Mouse (Mus musculus): ENCODE data around the gene Wdr27. TPM values are rescaled to one million over a fixed set of nuclear protein-coding genes. Genes with fewer than 3 reads are reported as not detected.
"Not testable (repeated sequence)": the region's sequence is repeated elsewhere in the genome, so short reads cannot be mapped to it uniquely, and the experiment has no call there.

The Wdr27 gene
- polyA plus RNA-seq, 1 experiment from 2014 or later, result 6.4 TPM

DNA sequence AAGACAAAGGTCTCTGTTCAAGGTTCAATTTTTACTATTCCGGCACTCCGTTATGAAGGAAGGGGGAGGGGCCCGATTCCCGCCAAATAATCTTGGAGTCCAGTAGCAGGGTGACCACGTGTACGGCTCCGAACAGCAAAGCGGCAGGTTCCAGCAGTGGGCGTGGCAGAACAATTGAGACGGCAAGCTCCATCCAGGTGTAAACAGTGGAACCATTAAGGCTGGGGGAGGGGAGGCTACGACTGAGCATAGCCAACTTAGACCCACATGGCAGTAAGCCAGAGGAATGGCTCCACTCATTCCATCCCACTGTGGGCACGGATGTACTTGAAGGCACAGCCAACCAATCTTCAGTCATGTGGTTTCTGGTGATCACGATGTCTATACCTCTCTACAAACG lies 7.7 kb downstream of the Wdr27 start:
- not testable (repeated sequence) for H3K4me1 ChIP-seq (ENCODE audit: insufficient read depth, low read length); H3K27me3 ChIP-seq (ENCODE audit: insufficient read depth, low read length); H3K9me3 ChIP-seq (ENCODE audit: low read length); H3K4me2 ChIP-seq (replicated peaks; ENCODE audit: low read depth, low read length); H3K36me3 ChIP-seq (ENCODE audit: insufficient read depth, low read length); ATAC-seq (ENCODE audit: low FRiP score, low TSS enrichment); H3K4me3 ChIP-seq (ENCODE audit: low read length); H3K27ac ChIP-seq (ENCODE audit: low read length); H3K9ac ChIP-seq (replicated peaks; ENCODE audit: low read length)
- 79% methylated on average over 14 of the region's 14 CpGs for WGBS

DNA sequence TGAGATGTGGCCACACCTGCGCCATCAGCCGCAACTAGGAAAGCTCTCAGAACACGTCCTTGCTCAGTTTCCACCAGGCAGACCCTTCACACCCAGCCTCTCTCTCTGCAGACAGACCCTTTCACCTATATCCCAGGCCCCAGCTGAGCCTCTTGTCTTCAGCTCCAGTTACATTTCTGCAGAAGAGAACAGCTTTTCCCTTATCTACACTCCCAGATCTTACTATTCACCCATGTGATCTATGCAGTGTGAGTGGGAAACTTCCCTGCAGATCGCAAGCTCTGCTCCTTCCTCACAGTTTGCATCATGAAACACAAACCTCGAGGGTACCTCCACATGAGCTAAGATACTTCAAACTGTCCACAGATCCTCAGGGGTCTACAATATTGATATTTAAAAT lies 11.5 kb downstream of the Wdr27 start:
- no peak overlapping the region for H3K4me3 ChIP-seq (ENCODE audit: low read length)
- H3K9me3 ChIP-seq (ENCODE audit: low read length), result no peaks in the 10 kb centered on the region
- H3K4me1 ChIP-seq (ENCODE audit: insufficient read depth, low read length), result no peaks in the 10 kb centered on the region
- no peaks in the 10 kb centered on the region for H3K36me3 ChIP-seq (ENCODE audit: insufficient read depth, low read length)
- H3K9ac ChIP-seq (replicated peaks; ENCODE audit: low read length), result no peak overlapping the region
- 82% methylated on average over 5 of the region's 5 CpGs for WGBS
- no peak overlapping the region for H3K4me2 ChIP-seq (replicated peaks; ENCODE audit: low read depth, low read length)
- ATAC-seq (ENCODE audit: low FRiP score, low TSS enrichment), result no peak
- H3K27ac ChIP-seq (ENCODE audit: low read length), result no peak overlapping the region
- H3K27me3 ChIP-seq (ENCODE audit: insufficient read depth, low read length), result no peaks in the 10 kb centered on the region

DNA sequence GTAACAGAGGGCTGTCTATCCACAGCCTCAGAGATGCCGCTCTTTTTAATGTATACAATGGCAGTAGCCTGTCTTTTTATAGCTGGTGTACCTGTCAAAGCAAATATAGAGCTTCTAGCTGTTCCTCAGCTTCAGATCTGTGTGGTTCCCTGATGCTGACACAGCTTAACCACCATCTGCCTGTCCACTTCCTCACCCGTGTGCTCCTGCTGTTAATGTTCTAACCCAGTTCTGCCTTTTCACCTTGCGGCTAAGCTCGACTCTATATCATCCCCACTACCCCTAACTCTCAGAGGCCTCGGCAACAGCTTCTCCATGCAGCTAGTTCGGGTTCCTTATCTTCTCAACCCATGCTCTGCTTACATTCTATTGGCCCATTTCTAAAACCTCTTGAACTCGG lies 12.3 kb downstream of the Wdr27 start:
- no peaks in the 10 kb centered on the region for H3K36me3 ChIP-seq (ENCODE audit: insufficient read depth, low read length)
- H3K9ac ChIP-seq (replicated peaks; ENCODE audit: low read length), result no peak overlapping the region
- H3K4me1 ChIP-seq (ENCODE audit: insufficient read depth, low read length), result no peaks in the 10 kb centered on the region
- no peak overlapping the region for H3K4me3 ChIP-seq (ENCODE audit: low read length)
- no peaks in the 10 kb centered on the region for H3K27me3 ChIP-seq (ENCODE audit: insufficient read depth, low read length)
- no peaks in the 10 kb centered on the region for H3K9me3 ChIP-seq (ENCODE audit: low read length)
- H3K27ac ChIP-seq (ENCODE audit: low read length), result no peak overlapping the region
- WGBS, result 85% methylated on average over 7 of the region's 7 CpGs
- H3K4me2 ChIP-seq (replicated peaks; ENCODE audit: low read depth, low read length), result no peak overlapping the region
- no peak for ATAC-seq (ENCODE audit: low FRiP score, low TSS enrichment)

DNA sequence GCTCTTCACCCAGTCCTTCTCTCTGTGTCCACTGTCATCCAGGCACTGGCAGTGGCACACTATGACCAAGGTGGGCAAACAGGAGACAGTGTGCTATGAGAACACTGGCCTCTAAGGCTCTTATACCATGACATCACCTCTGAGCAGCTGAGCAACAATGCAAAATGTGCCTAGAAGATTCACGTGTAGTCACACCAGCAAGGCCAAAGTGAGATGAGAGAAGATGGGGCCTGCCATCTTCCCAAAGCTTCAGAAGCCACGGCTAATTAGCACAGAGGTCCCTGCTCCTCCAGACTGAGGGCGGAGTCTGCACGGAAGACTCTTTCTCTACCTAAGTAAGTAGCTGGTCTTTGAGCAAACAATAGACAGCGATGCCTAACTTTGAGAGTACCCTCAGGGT lies 14.3 kb downstream of the Wdr27 start:
- H3K27me3 ChIP-seq (ENCODE audit: insufficient read depth, low read length), result no peaks in the 10 kb centered on the region
- no peak overlapping the region for H3K4me3 ChIP-seq (ENCODE audit: low read length)
- no peak overlapping the region for H3K27ac ChIP-seq (ENCODE audit: low read length)
- WGBS, result 68% methylated on average over 5 of the region's 5 CpGs
- no peaks in the 10 kb centered on the region for H3K4me1 ChIP-seq (ENCODE audit: insufficient read depth, low read length)
- no peak overlapping the region for H3K9ac ChIP-seq (replicated peaks; ENCODE audit: low read length)
- H3K4me2 ChIP-seq (replicated peaks; ENCODE audit: low read depth, low read length), result no peak overlapping the region
- no peaks in the 10 kb centered on the region for H3K9me3 ChIP-seq (ENCODE audit: low read length)
- no peaks in the 10 kb centered on the region for H3K36me3 ChIP-seq (ENCODE audit: insufficient read depth, low read length)
- no peak for ATAC-seq (ENCODE audit: low FRiP score, low TSS enrichment)

GRCm38 (mm10) chr17:14927644-14928218 lies 15.2 kb downstream of the Wdr27 start:
- Histone ChIP-seq H3K27ac (ENCODE audit: low read length) (no peak overlapping the region), H3K9ac (replicated peaks; ENCODE audit: low read length) (no peak overlapping the region), H3K9me3 (ENCODE audit: low read length) (no peaks in the 10 kb centered on the region), H3K4me2 (replicated peaks; ENCODE audit: low read depth, low read length) (no peak overlapping the region), H3K27me3 (ENCODE audit: insufficient read depth, low read length) (no peaks in the 10 kb centered on the region), H3K4me1 (ENCODE audit: insufficient read depth, low read length) (no peaks in the 10 kb centered on the region), H3K36me3 (ENCODE audit: insufficient read depth, low read length) (no peaks in the 10 kb centered on the region), H3K4me3 (ENCODE audit: low read length) (no peak overlapping the region)
- WGBS, result 80% methylated on average over 8 of the region's 8 CpGs
- no peak for ATAC-seq (ENCODE audit: low FRiP score, low TSS enrichment)

DNA sequence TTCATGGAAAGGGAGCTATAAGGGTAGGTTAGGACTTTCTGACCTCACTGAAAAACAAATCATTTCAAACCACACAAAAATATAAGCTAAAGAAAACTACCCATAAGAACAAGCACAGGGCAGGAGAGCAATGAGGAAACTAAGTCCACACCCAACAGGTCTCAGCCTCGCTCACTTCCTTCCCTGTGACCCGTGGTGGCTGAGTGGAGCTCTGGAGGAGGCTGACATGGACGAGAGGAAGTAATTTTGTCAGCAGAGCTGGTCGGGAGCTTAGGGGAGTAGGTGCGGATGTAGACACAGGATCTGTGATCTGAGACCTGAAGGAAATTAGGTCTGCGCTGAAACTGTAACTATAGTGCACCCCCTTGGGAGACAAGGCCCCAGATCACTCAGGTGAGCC lies 21.4 kb downstream of the Wdr27 start:
- H3K9ac ChIP-seq (replicated peaks; ENCODE audit: low read length), result no peak overlapping the region
- H3K4me3 ChIP-seq (ENCODE audit: low read length), result no peak overlapping the region
- H3K4me1 ChIP-seq (ENCODE audit: insufficient read depth, low read length), result no peaks in the 10 kb centered on the region
- no peaks in the 10 kb centered on the region for H3K36me3 ChIP-seq (ENCODE audit: insufficient read depth, low read length)
- no peaks in the 10 kb centered on the region for H3K27me3 ChIP-seq (ENCODE audit: insufficient read depth, low read length)
- no peak for ATAC-seq (ENCODE audit: low FRiP score, low TSS enrichment)
- H3K9me3 ChIP-seq (ENCODE audit: low read length), result no peaks in the 10 kb centered on the region
- H3K4me2 ChIP-seq (replicated peaks; ENCODE audit: low read depth, low read length), result no peak overlapping the region
- no peak overlapping the region for H3K27ac ChIP-seq (ENCODE audit: low read length)
- 38% methylated on average over 6 of the region's 6 CpGs for WGBS

DNA sequence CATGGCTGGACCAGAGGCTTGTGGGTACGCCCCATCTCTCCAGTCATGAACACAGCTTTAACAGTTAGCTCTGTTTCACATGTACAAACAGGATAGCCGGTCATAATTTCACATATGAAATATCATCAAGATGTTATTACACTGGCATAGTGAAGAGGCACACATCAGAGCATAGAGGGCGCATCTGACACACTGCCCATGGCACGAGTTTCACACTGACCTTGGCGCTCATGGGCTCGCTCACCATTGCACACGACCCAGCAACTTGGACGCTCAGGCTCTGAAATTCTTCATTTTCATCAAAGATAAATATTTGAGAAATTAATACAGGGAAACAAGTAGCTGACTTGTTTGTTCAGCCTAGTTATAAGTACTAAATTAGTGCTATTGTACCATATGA lies 25.1 kb downstream of the Wdr27 start:
- Histone ChIP-seq H3K9ac (replicated peaks; ENCODE audit: low read length) (no peak overlapping the region), H3K4me1 (ENCODE audit: insufficient read depth, low read length) (no peaks in the 10 kb centered on the region), H3K4me3 (ENCODE audit: low read length) (no peak overlapping the region), H3K27ac (ENCODE audit: low read length) (no peak overlapping the region), H3K9me3 (ENCODE audit: low read length) (no peaks in the 10 kb centered on the region), H3K36me3 (ENCODE audit: insufficient read depth, low read length) (no peaks in the 10 kb centered on the region), H3K4me2 (replicated peaks; ENCODE audit: low read depth, low read length) (no peak overlapping the region), H3K27me3 (ENCODE audit: insufficient read depth, low read length) (no peaks in the 10 kb centered on the region)
- 86% methylated on average over 8 of the region's 8 CpGs for WGBS
- no peak for ATAC-seq (ENCODE audit: low FRiP score, low TSS enrichment)

- H3K27ac ChIP-seq (ENCODE audit: low read length), result no peak overlapping the region
- WGBS, result 94% methylated on average over 4 of the region's 4 CpGs
- no peak overlapping the region for H3K4me3 ChIP-seq (ENCODE audit: low read length)
- H3K27me3 ChIP-seq (ENCODE audit: insufficient read depth, low read length), result no peaks in the 10 kb centered on the region
- H3K9ac ChIP-seq (replicated peaks; ENCODE audit: low read length), result no peak overlapping the region
- no peaks in the 10 kb centered on the region for H3K9me3 ChIP-seq (ENCODE audit: low read length)
- no peak for ATAC-seq (ENCODE audit: low FRiP score, low TSS enrichment)
- H3K4me1 ChIP-seq (ENCODE audit: insufficient read depth, low read length), result no peaks in the 10 kb centered on the region
- no peaks in the 10 kb centered on the region for H3K36me3 ChIP-seq (ENCODE audit: insufficient read depth, low read length)
- H3K4me2 ChIP-seq (replicated peaks; ENCODE audit: low read depth, low read length), result no peak overlapping the region
Observed at GRCm38 (mm10) chr17:14914401-14914800, 28.6 kb downstream of the Wdr27 start.

DNA sequence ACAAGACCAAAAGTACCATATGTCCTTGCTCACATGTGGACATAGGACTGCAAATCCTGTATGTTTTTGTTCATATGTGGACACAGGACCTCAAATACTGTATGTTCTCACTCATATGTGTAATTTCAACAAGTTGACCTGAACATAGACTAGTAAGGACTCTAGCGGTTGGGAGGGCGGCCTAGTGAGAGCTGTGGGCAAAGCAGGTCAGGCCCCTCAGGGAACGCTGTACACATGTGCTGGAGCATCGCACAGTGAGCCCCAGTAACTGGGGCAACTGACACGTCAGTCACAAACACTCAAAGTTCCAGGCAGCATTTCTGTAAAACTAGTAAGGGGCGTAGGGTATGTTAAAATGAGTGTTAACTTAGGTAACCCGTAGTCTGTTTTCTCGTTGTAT lies 30.0 kb downstream of the Wdr27 start:
- H3K36me3 ChIP-seq (ENCODE audit: insufficient read depth, low read length), result no peaks in the 10 kb centered on the region
- no peak overlapping the region for H3K9ac ChIP-seq (replicated peaks; ENCODE audit: low read length)
- ATAC-seq (ENCODE audit: low FRiP score, low TSS enrichment), result no peak

DNA sequence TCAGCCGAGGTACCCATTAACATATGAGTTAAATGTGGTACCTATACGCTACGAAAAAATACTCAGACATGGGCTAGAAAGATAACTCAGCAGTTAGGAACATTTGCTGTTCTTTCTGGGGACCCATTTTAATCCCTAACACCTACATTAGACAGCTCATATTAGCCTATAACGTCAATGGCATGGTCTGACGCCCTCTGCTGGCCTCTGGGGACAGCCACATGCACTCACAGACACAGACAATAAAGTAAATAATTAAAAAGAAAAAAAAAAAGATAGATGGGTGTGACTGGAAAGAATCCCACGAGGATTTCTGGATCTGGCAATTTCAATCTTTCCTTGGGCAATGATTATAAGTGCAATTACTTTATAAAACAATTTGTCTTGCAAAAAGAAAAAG lies 30.5 kb downstream of the Wdr27 start:
- no peak for ATAC-seq (ENCODE audit: low FRiP score, low TSS enrichment)
- no peaks in the 10 kb centered on the region for H3K9me3 ChIP-seq (ENCODE audit: low read length)
- no peak overlapping the region for H3K9ac ChIP-seq (replicated peaks; ENCODE audit: low read length)
- WGBS, result 53% methylated on average over 6 of the region's 6 CpGs
- no peak overlapping the region for H3K4me2 ChIP-seq (replicated peaks; ENCODE audit: low read depth, low read length)
- no peaks in the 10 kb centered on the region for H3K36me3 ChIP-seq (ENCODE audit: insufficient read depth, low read length)
- no peaks in the 10 kb centered on the region for H3K27me3 ChIP-seq (ENCODE audit: insufficient read depth, low read length)
- H3K4me3 ChIP-seq (ENCODE audit: low read length), result no peak overlapping the region
- no peak overlapping the region for H3K27ac ChIP-seq (ENCODE audit: low read length)
- H3K4me1 ChIP-seq (ENCODE audit: insufficient read depth, low read length), result no peaks in the 10 kb centered on the region

More for the DNA sequence above, 30.0 kb downstream of the Wdr27 start:
- 89% methylated on average over 8 of the region's 8 CpGs for WGBS
- Histone ChIP-seq H3K27ac (ENCODE audit: low read length) (no peak overlapping the region), H3K4me3 (ENCODE audit: low read length) (no peak overlapping the region), H3K27me3 (ENCODE audit: insufficient read depth, low read length) (no peaks in the 10 kb centered on the region), H3K4me1 (ENCODE audit: insufficient read depth, low read length) (no peaks in the 10 kb centered on the region), H3K9me3 (ENCODE audit: low read length) (no peaks in the 10 kb centered on the region), H3K4me2 (replicated peaks; ENCODE audit: low read depth, low read length) (no peak overlapping the region)

Data from kidney, embryonic 16.5 days (tissue).